Mouse (Mus musculus) layer of hippocampus, postnatal 36 days (tissue): ENCODE data around the gene Wdr37. TPM values are rescaled to one million over a fixed set of nuclear protein-coding genes. Genes with fewer than 3 reads are reported as not detected.

Experiments
- DNase-seq, 2 experiments: peaks; one replicate each; pipeline ENCODE4 v3.0.0; 2022
- total RNA-seq, 2 experiments: library from RNA; stranded (reverse); gene quantifications; 2 replicates each; pipeline ENCODE4 v1.2.3; 2021

Wdr37 gene
- total RNA-seq, 2 experiments from 2014 or later = 95.8 to 101 TPM

DNA sequence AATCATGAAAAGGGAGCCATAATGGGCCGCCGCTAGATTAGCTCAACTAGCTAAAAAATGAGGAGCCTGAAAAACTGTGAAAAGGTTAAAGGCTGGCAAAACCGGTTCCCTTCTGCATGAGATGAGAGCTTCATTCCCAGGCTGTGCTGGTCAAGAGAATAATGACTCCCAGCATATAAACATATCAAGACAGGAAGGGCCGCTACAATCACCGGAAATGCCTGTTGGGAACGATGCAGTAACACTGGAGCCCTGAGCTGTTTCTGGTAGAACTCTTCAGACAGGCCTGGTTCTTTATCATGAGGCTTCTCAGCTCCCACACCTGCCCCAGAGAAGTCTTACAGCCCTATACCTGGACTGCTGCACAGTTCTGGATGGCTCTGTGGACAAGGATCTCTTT lies 31.8 kb downstream of the Wdr37 start:
- DNase-seq = no peak

DNA sequence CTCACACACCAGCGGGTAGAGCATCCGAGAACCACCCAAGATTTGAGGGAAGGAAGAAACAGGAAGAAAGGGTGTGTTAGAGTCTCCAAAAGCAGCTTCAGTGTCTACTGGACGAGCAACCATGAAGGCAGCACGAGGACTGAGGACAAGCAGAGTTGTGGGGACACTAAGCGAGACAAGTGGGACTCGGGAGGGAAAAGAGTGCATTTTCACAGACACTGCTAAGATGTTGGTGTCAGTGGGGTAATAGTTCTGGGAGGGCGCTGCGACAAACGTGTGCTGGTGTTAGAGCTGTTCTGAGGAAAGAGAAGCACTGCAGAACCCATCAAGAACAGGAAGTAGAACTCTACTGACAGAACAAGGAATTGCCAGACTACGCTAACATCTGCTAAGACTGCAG lies 32.6 kb downstream of the Wdr37 start:
- DNase-seq = no peak

DNA sequence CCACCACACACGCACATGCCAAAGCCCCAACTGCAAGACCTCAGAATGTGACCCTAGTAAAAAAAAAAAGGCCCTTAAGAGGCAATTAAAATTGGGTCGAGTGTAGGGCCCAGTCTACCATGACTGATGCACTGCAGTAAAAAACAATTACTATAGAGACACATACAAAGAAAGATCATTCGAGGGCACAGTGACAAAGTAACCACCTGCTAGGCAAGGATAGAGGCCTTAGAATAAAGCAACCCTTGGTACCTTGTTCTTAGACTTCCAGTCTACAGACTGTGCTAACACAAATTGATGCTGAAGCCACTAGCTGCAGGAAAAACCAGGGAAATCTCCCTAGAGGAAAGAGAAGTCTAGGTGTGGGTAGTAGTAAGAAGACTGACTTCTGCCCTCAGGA lies 33.3 kb downstream of the Wdr37 start:
- DNase-seq = no peak

DNA sequence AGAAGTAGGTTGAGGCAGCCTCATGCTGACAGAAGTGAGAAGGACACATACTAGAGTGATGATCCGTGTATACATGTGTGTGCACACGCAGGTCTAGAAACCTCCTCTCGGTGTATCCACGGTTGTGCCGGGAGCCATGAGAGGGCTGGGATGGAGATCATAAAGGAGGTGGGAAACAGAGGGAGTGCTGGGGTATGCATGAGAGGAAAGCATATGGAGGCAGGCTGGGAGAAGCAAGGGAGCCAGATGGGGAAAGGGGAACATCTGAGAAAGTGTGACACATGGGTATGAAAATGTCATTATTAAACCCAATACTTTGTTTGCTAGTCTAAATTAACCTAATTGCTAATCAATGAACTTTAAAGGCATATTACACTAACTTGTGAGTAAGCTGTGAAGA lies 37.1 kb downstream of the Wdr37 start:
- peak; percentile 49 to 61 for DNase-seq

DNA sequence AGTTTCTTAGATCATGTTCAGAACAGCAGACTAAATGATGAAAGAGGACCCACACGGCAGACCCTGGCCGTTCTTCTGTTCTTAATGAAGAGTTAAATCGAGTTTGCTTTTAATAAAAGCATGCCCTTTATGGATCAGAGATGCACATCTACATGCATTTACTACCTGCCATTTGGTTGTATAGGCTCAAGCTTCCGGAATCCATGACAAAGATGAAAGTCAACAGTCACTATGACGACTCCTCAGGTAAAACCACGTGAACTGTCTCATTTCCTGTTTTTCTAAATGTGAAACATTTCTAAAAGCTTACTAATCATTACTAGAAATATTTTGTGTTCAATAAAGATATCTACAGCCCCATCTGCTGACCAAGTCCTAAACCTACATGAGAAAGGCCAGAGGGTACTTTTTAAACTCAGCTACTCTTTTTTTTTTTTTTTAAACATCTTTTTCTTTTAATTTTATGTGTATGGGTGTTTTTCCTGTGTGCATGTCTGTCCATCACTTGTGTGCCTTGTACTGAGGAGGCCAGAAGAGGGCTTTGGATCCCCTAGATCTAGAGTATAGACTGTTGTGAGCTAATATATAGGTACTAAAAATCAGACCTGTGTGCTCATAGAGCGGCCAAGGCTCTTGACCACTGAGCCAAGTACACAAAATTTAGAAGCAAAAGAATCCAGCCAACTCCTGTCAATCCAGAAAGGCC lies 40.0 kb downstream of the Wdr37 start:
- no peak for DNase-seq

DNA sequence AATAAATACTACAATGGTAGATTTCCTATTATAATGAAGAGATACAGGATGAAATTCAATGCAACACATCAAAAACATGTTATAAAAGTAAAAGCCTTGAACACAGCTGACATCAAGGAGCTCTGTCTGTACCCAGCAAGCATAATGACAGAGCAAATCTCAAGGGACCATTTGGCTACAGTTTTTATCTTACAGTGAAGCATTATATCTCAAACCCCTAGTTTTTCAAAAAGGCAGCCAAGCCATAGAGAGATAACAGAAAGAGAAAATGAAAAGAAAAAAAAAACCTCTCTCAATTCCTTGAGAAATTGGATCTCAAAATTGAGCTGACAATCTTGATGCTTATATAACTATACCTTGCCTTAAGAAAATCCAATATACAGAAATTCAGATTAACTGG lies 41.0 kb downstream of the Wdr37 start:
- no peak for DNase-seq

DNA sequence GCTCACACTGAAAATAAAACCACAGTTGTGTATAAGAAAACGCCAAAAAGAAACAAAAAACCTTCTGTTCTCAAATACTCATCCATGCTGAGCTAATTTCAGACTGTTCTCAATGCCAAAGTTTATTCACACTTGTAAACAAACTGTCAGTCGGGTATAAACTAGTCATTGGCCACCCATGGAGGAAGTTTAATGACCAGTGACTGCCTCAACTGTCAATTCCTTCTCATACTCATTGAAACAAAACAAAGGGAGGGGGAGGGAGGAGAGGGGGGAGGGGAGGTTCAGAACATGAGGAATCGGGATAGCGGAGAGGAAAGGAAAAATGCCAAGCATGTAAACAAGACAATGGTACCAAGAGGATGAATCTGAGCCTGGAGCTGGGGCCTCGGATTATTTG lies 41.9 kb downstream of the Wdr37 start:
- DNase-seq = no peak

DNA sequence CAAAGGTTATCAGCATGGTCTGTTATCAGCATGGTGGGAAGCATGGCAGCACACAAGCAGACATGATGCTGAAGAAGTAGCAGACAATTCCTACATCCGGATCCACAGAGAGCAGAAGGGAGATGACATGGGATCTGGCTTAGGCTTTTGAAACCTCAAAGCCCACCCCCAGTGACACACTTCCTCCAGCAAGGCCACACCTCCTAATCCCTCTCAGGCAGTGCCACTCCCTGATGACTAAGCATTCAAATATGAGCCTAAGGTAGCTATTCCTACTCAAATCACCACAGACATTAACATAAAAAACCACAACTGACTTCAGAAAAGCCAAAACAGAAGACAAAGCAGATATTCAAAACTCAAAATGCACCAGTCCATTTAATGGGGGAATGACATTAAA lies 42.8 kb downstream of the Wdr37 start:
- no peak for DNase-seq

DNA sequence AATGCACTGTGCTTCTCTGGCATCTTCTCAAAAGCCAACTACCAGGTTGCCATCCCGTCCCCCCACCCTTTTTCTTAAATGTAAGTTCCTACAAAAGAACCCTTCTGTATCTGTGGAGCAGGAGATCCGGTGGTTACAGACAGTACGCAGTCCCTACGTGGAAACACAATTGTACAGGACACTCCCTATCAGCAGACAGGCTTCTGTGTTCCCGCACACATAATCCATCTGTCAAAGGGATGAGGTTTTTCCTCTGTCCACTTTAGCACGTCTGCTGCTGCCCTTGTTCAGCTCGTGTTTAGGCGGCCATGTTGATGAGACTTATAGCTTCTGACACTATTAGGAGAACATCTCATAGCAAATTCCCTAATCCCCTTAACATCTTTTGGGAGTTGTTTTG lies 48.2 kb downstream of the Wdr37 start:
- DNase-seq = no peak

DNA sequence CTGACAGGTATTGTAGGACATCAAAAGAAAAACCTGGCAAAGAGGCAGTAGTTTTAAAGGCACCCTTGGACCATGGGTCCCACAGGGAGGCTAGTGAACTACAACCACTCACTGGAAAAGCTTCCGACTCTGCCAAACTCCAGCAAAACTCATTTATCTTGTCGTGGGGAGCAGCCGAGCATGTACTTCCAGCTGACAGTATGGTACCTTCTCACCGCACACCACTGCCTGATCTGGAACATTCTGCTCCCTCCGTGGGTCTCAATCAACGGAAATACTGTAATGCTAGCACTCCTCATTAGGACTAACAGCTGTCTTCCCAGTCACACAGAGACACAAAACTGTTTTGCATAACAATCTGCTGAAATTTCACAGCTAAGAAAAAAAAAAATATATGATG lies 48.6 kb downstream of the Wdr37 start:
- DNase-seq = no peak

DNA sequence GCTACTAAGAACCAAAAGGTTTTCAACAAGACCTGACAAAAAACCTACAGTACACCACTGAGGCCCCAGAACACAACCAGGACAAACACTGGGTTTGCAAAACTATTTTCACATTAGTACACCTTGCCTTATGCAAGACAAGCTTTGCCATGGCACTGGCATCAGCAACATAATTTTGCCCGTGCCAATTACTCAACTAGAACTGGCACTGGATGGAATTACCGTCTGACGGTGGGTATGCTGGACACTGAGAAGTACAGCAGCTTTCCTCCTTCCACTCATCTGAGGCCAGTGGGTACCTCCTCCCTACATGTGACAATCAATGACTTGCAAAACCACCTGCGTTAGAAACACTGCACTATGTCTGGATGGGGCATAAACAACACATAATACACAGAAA lies 49.5 kb downstream of the Wdr37 start:
- DNase-seq = no peak

DNA sequence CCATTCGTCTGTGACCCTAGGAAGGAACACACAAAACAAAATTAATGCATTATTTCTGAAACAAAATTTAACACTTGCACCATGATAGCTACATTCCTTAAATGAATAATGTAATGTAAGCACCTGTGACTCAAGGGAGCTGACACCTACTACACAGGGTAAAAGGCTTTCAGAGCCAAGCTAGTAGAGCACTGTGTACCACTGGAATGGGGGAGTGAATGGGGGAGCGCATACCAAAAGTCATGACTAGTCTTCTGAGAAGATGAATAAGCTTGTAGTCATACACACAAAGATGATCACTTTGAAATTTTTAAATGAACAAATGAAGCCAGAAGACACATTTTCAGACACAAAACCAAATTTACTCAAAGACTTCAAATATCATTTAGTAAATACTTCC lies 65.8 kb downstream of the Wdr37 start:
- no peak for DNase-seq

DNA sequence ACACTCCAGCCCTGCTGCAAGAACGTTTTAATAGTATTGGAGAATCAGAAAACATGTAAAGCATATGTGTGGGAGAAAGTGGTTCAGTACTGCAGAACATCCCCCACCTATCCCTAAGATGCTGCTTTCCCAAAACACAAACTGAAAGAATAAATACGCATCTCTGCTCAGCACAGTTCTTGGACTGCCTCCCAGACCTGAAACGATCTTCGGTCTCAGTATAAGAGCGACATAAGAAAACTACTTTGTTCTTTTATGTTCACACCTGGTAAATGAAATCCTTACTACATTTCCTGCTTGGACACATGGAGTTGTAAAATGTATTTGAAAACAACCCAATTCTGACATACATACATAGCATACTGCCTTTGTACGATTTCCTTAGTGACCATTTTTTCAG lies 71.1 kb downstream of the Wdr37 start:
- no peak for DNase-seq

DNA sequence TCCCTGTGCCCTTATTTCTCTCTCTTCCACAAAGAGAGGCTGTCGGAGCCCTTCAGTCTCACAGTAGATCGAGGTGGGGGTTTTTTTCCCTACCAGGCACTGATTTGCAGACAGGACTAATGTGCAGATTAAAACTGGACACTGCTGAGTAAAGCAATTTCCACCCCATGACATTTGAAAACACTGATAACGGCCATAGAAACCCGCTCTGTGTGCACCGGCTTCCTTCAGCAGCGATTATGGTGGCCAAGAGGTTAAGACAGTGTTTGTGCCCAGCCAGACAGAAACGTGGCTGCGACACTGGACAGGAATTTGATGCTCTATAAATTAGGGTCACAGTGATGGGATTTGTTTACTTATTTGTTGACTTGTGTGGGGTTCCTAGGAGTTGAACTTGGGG lies 78.5 kb downstream of the Wdr37 start:
- DNase-seq = no peak

DNA sequence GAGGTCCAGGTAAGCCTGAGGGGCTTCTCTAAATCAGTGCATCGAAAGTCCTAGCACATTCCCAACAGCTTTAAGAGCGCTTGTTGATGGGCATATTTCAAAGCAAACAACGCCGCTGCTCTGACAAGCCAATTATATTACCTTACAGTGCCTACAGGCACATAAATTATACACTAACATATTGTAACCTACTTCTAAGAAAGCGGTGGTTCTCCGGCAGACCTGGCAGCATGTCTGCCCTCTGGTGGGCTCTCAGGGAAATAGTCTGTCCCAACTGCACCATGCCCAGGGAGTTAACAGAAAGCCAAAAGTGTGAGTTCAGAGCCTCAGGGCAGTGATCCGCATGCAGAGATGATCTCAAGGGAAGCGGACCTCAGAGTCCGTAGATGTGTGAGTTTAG lies 86.5 kb downstream of the Wdr37 start:
- peak; percentile 32 to 37 for DNase-seq

DNA sequence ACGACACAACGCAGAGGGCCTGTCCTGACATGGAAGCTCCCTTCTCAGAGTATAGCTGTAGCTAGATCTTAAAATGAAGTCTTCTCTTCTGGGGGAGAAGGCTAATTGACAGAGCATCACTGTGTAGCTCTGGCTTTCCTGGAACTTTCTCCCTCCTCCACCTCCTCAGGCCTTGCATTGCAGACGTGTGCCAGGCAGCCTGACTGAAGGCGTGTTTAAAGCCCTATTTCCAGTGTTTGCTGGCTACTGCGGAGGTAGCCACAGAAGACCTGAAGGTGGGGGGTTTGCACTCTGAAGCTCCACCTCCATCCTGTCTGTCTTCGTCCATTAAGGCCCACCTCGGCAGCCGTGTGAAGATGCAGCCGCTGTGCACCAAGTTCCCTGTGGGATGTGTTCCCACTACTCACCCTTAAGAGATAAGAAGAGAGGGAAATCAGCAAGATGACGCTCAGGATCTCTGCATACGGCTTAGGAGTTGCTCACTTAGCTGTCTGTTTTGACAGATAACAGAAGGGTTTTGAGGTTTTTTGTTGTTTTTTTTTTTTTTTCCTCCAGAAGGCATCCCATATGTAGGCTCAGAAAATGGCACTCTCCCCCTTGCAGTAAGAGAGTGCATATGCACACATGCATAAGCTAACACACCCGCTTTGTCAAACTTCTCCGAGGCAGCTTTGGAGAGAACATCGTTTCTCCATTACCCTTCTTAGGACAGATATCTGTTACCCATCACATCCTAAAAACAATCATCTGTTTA lies 87.2 kb downstream of the Wdr37 start:
- no peak for DNase-seq

DNA sequence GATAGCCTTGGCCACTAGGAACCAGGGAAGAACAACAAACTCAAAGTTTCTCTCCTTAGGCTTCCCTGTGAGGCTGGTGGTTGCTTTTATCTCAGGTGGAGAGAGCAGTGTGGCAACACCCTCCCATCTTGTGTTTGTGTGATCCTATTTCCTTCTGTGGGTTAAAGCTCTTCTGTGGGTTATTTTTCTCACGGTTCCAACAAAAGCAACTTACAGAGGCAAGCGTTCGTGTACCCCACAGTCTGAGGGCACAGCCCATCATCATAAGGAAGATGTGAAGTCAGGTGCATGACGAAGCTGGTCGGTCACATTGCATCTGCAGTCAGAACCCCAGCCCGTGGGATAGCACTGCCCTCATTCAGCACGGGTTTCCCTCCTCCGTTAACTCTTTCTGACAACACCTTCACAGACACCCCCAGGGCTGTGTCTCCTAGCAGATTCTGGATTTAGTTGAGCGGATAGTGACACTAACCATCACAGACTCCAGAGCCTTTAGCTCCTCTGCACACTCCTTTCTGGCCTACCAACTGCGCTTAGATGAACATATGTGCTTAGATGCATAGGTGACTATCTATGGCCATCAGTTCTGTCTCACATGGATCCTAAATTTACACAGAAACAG lies 87.9 kb downstream of the Wdr37 start:
- DNase-seq = no peak

DNA sequence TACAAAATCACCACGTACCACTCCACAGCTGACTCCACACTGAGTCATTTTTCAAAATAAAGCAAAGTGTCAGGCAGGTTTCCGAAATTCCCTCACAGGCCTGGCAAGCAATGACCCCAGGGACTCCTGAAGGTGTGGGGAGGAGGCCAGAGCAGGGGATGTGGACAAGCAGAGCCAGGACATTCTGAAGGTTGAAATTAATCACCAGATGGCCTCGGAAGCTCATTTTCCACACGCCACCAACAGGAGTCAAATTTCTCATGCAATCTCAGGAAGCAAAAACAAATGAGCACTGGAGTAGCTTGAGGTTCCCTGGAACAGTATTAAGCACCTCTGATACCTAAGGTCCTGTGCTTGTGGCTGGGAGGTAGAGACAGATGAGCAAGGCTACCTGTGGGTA lies 89.1 kb downstream of the Wdr37 start:
- no peak for DNase-seq

DNA sequence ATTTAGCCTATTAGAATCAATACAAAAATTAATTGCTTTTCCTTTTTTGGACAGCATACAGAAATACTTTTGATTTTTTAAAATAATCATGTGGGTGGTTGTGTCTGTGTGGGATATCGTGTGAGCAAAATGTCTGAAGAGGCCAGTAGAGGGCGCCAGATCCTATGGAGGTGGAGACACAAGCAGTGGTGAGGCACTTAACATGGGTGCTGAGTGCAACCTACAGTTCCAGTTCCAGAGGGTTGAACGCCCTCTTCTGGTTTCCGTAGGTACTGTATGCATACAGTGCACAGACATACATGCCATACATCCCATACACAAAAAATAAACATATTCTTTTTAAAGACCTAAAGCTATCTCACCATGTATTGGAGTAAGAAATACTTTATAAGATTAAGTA lies 91.3 kb downstream of the Wdr37 start:
- peak in 1 of 2 experiments; percentile 26 for DNase-seq

DNA sequence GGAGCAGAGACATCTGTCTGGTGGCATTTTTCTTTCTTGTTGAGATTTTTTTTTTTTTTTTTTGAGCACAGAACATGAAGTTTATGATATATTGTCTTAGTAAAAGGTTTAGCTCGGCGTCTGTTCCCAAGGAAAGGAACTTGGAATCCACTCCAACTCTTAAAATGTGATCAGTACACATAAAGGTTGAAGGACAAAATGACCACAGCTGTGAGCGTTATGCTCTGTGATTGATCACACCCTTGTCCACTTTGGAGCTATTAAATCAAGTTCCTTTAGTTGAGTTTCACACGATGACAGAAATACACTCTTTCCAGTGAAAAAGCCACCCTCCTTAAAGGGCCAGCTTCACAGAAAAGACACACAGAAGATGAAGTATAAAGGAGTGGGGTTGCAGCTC lies 101.1 kb downstream of the Wdr37 start:
- DNase-seq = no peak

DNA sequence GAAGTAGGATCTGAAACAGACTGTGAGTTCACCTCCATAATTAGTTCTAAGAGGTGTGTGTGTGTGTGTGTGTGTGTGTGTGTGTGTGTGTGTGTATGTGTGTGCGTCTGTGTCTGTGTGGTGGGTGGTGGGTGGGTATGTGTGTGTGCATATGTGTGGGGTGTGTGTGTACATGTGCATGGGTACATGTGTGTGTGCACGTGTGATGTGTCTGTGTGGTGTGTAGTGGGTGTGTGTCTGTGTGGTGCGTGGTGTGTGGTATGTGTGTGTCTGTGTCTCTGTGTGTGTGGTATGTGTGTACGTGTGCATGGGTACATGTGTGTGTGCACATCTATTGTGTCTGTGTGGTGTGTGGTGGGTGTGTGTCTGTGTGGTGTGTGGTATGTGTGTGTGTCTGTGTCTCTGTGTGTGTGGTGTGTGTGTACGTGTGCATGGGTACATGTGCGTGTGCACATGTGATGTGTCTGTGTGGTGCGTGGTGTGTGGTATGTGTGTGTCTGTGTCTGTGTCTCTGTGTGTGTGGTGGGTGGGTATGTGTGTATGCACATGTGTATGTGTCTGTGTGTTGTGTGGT lies 102.0 kb downstream of the Wdr37 start:
- DNase-seq = no peak

DNA sequence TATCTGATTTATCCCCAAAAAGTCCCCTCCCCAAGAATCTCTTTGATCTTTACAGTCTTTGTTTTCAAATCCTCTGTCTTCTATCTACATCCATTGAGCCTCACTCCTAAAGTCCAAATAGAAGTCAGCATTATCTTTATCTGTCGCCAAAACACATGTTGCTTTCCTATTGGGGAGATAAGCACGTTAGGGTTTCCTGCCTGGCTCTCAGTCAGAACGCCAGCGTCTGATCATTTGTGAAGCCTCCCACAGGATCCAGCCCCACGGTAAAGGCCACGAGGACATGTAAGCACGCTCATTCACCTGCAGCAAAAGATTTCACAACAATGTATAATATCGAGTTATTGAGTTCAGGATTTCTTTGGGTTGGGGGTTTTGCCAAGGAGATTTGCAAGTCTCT lies 110.8 kb downstream of the Wdr37 start:
- no peak for DNase-seq
